Mouse (Mus musculus): ENCODE measurements around the gene Slc9a3r1.

DNA sequence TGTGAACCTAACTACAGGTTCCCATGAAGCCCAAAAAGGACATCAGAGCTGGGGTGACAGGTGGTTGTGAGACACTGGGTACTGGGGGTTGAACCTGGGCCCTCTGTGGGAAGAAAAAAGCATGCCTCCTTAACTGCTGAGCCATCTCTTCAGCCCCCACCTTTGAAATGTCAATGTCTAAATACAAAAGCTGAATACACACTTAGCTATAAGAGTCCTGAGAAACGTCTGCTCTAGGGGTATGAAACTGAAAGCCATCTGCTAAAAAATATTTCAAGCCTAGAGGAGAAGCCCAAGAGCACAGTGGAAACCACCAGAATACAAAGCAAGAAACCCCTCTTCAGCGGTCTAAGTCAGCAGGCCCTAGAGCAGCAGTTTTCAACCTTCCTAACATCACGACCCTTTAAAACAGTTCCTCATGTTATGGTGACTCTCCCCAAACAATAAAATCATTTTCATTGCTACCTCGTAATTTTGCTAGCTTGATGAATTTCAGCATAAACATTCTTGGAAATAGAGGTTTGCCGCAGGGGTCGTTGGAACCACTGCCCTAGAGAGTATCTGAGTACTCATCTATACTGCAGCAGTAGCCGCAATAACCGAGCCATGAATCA, 31.3 kb upstream of the Slc9a3r1 start:
- TF ChIP-seq POLR2A (IDR thresholded peaks at IDR 0.05; ENCODE audit: borderline replicate concordance, extremely low read depth, low read depth, low read length) (no peak), CTCF (IDR thresholded peaks at IDR 0.05; ENCODE audit: insufficient read depth, low read length) (no peak)

All from lung, adult 2 months (tissue).